Mouse (Mus musculus) layer of hippocampus, adult 11-12 months (tissue): Measurements from ENCODE around the gene Clmp.

Experiments used
- DNase-seq: peaks from one replicate; pipeline ENCODE4 v3.0.0; 2022; ENCODE audit warnings: low spot score

Gene Clmp

DNA sequence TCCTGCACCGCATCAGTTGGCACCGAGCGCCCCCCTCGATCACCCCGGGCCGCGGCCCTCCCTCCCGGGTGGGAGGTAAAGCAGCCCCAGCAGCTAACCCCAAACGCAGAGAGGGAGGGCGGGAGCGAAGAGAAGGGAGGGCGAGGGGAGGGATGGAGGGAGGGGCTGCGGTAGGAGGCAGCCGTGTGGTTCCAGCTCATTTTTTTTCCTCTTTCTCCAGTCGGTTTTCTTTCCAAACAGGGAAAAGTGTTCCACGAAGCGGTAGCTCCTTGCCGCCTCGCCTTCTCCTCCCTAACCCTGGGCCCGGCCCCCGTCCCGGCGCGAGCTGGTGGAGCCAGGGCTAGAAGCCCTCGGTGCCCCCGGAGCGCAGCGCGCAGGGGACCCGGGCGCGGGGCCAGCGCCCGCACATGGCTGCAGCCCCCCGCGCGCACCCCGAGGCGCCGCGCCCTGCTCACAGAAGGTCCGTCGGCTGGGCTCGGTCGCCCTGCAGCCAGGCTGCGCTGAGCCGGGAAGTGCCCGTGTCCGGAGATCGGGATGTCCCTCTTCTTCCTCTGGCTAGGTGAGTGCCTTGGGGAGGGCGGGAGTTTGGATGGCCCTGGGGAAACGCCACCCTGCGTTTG, at the start of gene Clmp:
Gene Clmp, plus strand, starts transcription at position 162 of the 620 bp plus-strand sequence.
- no peak for DNase-seq

DNA sequence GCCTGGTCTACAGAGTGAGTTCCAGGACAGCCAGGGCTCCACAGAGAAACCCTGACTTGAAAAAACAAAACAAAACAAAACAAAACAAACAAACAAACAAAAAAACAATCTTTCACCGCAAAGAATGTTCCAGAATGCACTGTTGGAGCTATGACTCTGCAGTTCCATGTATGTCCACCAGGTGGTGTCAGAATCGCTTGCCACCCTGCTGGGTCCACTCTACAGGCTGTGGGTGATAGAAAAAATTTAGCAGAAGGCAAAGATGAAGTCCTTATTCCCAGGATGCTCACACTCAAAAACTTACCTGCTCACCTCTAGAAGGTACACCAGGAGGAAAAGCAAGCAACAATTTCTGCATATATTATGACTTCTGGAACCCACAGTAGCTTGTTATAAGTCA, 49.7 kb upstream of the Clmp start:
- peak; percentile 82 for DNase-seq

DNA sequence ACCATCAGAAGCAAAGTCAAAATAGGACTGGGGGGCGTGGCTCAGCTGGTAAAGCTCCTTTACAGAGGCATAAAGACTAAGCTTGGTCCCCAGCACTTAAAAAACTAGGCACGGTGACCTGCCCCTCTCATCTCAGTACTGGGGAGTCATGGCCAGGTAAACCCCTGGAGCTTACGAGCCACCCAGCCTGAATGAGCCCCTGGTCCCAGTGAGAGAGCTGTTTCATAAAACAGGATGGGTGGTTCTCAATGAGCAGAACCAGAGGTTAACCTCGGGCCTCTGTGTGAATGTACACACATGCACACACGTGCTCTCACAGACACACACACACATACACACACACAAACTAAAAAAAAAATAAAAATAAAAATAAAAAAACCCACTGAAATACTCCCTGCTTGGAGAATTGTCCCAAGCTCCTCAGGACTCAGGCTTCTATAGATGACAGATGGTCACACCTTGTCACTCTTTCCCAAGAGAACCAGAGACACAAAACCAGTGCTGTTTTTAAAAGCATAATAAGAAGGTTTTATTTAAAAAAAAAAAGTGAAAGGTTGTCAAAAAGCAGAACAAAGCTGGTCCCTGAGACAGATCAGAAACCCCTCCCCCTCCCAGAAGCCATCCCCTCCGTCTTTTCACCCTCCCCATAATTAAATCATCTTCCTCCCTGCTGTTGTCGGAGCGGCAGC, 47.9 kb upstream of the Clmp start:
- DNase-seq: no peak

DNA sequence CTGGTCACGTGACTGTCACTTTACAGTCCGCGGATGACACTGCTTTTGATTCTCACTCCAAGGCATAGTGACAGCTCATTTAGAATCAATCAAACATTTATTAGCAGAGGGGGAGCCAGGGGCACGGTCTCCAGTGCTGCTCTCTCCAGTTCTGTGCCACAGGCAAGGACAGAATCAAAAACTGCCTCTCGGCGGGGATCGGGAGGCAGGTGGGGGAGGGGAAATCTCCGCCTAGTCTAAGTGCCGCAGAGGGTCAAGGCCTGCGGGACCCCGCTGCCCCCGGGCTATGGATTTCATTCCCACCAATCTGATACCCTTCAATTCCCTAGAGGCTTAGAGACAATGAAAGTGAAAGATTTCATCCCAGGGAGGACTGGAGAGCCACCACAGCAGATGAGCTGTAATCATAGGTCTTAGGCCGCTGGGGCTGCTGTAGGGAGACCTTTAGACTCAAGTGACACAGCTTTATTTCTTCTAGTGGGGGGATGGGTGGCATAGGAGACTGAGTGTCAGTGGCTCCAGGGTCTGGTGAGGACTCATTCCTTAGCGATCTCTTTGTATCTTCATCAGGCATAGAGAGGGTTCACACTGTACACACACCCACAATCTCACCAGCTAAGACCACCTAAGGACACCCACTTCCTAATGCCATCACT, 47.2 kb upstream of the Clmp start:
- peak; percentile 32 for DNase-seq

DNA sequence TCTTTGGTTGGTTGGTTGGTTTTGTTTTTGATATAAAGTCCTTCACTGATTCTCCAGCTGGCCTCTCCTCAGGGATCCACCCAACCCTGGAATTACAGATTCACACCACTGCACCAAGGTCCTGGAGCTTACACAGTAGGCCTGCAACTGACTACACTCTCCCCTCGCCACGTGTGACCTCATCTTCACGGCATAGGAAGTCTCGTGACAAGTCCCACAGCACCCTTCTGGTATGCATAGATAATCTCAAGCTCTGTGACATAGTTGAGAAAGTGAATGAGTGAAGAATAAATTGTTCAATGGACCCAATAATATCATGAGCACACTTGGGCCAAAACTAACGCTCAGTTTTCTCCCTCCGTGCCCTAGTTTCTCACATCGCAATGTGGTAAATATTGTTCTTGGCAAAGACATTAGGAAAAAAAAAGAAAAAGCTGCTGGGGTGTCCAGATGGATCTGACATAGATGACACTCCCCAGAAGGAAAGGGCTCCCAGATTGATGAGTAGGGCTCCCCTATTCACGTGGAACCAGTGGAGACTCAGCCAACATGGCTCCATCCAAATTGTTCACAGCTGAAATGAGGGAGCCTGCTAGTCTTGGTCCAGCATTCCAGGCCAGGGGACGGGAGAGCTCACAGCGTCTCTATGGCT, 46.1 kb upstream of the Clmp start:
- no peak for DNase-seq

DNA sequence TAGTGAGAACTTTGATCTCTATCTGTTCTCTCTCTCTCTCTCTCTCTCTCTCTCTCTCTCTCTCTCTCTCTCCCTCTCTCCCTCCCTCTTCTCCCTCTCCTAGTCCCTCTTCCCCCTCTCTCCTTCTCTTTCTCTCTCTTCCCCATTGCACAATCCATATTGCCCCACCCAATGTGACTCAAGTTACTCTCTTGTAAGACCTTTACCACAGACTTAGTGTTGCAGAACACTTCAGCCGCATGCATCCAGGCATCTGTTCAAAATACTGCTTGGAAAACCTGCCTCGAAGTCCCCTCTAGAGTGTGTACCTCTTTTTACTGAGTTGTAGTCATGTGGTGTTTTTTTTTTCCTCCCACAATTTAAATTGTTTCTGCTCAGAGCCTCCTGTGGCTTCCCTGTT, 44.4 kb upstream of the Clmp start:
- no peak for DNase-seq

DNA sequence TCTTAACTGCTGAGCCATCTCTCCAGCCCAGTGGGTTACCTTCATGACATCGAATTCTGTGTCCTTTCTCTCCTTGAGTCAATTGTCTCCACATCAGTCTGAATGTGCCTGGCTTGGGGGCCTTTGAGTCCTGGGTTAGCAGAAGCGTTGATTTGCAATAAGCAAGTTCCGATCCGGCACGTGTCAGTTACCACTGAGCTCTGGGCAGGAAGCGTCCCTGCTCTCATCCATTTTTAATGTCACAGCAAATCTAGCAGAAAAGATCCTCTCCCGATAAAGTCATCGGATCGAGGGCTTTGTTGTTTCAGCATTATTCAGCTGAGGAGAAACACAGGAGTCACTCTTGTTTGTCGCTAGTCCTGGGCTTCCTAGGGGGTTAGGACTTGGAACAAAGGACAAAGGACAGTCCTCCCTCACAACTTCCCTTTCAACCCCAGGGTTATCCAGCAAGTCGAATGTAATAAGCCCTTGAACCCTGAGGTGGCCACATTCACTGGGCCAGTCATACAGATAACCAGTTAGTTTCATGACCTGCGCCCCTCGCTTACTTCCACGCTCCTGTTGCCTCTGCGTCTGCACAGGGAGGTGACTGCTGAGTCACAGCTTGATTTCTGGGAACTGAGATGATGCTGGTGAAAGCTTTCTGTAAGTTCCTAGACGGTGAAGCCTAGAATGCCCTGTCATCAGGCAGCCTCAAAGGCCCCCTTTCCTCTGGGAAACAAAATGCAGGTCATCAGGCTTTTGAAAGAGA, 43.1 kb upstream of the Clmp start:
- DNase-seq: no peak

DNA sequence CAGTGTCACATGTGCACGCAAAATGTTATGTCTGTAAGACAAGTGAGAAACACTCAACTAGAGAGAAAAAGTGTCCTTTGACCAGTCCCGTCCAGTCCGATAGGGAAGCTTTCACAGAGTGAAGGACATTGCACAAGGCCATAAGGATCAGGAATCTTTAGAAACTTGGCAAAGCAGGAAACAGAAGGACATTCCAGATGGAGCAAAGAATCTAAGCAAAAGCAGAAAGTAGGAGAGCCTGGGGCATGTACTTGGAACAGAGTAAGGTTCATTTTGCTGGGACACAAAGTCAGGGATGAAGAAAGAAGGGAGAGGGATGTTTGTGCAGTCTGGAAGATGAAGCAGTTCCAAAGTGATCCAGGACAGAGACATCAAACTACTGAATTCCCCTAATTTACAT, 36.3 kb upstream of the Clmp start:
- DNase-seq: no peak

DNA sequence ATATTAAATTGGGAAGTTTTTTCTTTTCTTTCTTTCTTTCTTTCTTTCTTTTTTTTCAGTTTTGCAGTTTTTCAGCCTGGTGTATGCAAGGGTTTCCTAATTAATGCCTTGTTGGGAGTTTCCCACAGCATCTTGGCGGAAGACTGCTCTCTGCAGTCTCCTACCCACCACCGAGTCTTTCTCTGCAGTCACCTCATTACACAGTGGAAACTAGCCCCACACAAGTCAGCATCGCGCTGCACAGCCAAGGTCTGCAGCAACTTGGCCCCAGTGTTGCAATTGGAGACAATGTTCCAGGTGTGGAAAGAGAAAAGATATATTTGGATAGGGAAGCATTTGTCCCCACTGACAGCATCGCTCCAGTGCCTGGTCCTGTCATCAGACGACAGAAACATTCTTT, 35.8 kb upstream of the Clmp start:
- no peak for DNase-seq

DNA sequence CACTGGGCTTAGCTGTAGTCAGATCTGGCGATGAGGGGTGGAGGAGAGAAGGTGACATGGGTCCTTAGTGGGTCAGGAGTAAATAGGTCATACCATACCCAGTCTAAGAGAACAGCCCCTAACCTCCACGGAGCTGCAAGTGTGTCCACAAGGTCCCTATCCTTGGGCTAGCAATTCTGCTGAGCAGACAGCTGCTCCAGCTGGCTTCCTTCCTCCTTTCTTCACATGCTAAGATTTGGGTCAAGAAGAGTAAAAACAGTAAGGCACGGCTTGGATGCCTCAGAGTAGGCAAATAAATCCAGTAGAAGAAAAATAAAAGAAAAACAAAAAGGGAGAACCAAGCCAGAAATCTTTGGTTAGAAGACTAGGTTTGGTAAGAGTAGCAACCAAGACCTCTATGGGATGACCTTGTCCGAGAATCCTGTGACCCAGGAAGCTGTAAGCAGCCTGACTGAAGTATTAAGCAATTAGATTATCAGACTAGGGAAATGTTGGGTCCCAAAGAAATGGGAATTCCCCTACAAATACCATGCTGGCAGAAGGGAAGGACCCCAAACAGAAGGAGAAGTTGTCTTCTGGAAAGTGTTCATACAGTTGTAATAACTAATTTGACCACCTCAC, 34.4 kb upstream of the Clmp start:
- no peak for DNase-seq

DNA sequence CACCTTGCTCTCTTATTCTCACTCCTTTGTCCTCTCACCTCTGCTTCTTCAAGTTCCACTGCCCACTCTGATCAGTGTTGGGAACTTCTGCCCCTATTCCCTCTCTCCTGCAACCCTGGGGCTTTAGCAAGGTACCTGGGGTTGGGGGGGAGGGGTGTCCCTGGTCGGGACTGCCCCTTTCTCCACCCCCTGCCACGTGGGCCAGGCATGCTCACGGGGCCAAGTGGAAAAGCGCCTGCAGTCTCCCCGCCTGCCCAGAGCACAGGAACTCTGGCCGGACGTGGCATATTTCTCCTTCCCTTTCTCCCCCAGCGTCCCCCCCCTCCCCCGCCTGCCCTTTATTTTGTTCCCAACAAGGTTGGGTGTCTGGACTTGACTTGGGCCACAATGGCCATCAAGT, 33.0 kb upstream of the Clmp start:
- DNase-seq: no peak

DNA sequence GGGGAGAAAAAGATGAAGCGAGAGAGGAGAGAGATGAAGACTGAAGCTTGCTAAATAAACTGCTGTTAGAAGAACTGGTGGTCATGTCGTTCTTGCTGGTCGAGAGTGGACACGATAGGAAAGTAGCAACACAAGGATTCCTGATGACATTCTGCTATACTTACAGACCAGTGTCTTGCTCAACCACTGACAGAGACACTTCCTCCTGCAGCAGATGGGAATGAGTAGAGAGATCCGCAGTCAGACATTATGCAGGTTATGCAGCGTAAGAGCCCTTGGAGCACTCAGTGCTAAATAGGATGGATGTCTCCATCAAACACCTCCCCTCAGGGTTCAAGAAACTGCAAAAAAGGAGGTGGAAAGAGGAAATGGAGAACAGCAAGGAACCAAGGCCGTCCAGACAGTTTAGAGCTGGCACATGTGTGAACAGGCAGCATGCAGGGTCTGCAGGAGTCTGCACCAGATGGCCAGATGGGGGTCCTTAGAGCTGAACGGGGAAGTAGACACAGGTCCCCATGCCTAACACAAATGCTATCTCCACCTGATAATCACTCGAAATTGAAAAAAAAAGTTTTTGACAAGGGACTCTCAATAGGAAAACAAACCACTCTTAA, 19.5 kb upstream of the Clmp start:
- DNase-seq: no peak

DNA sequence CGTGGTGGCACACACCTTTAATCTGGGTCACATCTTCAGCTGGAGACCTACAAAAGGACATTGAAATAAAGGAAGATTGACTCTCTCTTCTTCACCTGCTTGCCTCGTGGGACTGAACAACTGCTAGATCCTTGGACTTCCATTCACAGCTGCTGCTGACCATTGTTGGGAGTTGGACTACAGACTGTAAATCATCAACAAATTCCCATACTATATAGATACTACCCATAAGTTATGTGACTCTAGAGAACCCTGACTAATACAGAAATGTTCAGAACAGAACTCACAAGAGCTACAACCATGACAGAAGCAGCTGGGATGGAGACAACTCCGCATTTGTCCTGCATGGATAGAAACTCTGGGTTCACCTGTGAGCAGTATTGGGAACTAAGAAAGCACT, 15.4 kb upstream of the Clmp start, which contains the start of gene Gm21915:
Gene Gm21915, plus strand, starts transcription at position 301 of the 400 bp plus-strand sequence.
- DNase-seq: no peak

DNA sequence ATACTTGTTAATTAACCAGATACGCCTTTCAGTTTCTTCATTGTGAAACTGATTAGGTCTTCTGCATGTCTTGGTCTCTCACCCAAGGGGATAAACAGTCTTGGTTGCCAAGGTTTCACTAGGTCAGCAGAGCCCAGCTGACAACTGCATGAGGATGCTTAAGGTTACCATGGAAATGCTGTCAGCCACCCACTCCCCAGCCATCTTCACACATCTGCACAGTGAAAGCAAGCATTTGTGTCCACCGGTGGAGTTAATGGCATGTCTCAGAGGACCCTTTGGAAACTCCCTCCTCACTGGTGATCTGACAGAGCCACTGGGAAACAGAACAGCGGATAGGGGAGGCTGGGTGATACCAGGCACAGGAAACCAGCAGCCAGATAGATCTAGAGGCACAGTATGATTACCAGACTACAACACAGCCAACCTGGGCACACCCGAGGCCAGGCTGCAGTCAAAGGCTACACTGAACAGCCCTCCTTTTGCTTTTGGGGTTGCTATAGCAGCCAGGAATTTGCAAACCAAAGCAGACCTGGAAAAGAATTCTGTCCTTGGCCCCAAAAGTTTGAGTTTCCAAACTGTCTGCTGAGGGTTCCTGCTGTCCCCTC, 14.3 kb upstream of the Clmp start:
- no peak for DNase-seq

DNA sequence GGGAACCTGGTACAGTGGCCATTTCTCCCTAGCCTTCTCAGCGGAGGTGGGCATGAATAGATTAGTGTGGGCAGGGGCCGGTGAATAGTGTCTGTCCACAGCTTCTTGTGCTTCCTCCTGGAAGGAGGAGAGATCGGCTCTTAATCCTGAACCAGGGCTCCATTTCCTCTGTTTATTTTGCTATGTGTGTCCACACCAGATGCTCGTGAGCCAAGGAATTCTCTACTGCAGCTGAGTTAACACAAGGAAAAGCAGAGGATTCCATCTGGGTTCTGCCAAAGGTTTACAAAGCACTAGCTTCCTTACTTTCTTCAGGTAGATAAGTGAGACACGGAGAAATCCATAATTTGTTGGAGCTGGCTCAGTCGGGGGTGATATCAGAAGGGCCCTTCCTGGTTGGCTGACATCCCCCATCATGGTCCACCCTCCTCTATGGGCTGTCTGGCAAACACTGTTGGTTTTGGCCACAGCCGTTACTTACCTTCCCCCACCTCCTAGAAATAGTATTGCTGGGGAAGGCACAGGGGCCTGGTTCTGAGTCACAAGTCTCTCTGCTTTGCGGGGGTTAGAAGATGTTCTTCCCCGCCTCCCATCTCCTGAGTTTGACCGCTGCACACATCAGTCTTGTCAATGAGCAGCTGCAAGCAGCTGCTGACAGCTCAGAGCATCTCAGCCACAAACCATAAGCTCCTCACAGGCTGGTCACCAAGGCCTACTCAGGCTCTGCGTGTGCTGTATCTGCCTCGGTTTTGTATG, 10.4 kb upstream of the Clmp start:
- no peak for DNase-seq

DNA sequence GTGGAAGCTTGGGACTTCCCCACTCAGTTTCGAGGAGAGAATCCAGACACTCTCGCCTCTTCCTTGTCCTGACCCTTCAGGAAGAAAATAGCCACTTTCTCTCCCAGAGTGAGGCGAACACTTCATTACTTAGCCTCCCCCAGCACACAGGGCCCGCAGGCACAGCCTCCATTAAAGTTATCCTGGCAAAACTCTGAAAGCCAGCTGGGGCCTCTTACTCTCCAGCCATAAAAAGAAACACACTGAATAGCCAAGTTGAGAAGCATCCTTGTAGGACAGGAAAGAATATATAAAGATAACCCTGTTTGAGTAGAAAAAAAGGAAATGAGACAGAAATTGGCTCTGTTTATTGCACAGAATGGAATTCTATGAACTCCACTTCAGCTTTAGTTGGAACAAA, 7.1 kb upstream of the Clmp start:
- no peak for DNase-seq

DNA sequence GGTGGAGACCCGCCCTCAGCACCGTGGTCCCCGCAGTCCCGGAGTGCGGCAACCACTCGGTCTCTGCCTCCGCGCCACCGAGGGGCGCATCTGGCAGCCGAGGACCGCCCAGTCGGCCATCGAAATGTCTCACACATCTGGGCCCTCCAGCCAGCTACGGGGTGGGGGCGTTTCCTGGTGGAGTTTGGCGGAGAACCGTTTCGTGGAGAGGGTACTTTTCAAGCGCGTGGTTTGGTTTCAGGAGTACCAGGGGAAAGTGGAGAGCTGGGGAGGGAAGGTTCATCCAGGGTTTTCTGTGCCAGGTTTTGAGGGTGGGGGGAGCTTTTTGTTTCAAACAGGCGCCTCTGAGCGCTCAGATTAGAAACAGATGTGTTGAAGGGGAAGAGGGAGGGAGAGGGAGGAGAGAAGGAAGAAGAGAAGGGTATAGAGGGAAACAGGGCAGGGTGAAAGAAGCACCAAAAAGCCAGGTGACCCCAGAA, 698 bp downstream of the Clmp start:
- DNase-seq: peak; percentile 12

DNA sequence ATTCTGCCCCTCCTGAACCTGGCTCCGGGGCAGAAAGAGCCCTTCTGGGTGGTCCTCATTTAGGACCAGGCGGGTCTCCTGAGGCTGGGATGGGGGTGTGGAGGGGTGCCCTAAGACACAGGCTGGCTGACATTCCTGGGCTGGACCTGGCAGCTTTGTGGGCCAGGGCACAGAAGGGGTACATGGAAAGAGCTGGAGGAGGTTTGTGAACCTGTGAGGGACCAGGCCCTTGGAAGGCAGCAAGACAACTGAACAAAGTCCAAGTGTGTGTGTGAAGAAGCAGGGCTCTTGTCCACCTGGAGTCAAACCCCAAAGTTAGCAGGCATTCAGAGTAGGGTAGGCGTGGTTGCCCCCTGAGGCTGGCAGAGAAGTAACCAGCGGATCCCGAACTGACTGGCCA, 1.3 kb downstream of the Clmp start:
- no peak for DNase-seq

DNA sequence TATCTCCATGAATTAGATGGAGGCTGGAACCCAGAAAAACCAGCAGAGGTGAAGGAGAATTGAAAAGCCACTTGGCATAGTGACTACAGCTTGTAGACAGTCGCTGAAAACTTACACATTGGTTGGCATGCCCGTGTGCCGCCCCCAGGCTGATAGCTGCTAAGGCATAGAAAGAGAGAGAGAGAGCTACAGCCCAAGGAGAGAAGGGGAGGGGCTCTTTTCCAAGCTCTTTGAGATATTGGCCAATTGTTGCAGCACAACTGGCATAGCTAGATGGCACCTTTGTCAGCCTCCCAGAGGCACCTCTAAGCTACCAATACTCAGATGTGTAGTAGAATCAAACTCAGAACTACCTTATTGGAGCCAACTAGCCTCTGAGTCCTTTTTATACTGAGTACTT, 1.8 kb downstream of the Clmp start:
- DNase-seq: no peak

DNA sequence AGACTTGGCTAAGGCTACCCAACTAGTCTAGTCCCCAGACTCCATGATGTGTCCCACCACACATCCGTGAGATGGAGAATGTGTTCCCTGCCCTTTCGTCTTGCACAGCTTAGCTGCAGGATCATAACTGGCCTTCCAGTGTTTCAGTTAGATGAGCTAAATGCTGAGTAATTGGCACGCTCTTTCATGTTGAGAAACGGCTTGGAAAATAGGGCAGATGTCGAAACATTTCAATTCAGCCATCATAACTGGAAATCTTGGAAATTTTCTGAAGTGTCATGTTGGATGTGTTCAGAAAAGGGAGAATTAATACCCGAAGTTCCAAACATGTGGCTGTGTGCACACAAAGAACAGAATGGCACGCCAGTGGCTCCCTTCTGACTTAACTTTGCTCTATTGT, 4.7 kb downstream of the Clmp start:
- DNase-seq: no peak
